Mouse (Mus musculus) kidney, postnatal 10 days (tissue): Measurements from ENCODE around the gene Drd3.

Experiments used
- DNase-seq: peaks from one replicate; pipeline ENCODE4 v3.0.0; 2021; ENCODE audit warnings: mixed read lengths

Drd3 gene

DNA sequence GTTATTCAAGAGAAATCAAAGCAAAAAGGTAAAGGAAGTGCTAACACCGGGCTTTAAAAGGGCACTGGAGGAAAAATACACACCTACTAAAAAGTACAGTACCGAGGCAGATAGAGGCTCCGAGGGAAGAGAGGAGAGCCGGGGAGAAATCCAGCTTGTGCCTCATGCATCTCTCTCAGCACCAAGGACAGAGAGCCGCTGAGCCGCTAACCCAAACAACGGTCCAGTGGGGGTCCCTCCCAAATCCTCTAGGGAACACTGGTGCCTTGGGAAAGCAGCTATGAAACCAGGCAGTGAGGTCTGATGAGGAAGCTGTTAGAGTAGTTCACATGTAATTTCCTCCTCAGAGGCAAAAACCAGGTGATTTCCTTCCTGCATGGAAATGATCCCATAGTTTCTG is at the start of gene Drd3:
Drd3 (plus strand) TSS at position 276 of the 400 bp plus-strand sequence.
- peak; percentile 46 for DNase-seq

- DNase-seq: no peak
Measured at GRCm38 (mm10) chr16:43708335-43709061, 45.3 kb upstream of the Drd3 start.

GRCm38 (mm10) chr16:43709062-43709413 is 44.8 kb upstream of the Drd3 start:
- no peak for DNase-seq

- DNase-seq: no peak
Measured at GRCm38 (mm10) chr16:43709432-43710133, 44.2 kb upstream of the Drd3 start.

- no peak for DNase-seq
Measured at GRCm38 (mm10) chr16:43710134-43710475, 43.7 kb upstream of the Drd3 start.

DNA sequence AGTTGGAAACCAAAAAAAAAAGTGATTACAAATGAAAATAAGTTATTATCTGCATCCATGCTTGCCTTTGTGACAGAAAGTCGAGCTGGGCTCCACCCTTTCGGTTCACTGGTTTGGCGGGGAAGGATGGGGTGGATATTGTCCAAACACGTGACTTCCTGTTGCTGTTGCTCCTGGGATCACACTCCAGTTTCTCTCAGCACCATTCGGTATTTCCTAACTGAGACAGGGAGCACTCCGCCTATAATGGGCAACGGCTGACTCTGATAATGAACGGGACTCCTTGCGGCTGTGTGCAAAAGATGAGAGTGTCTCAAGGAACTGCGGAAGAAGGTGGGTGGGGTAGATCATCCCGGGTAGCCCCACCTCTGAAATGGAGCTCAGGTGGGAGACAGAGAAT is 43.2 kb upstream of the Drd3 start:
- no peak for DNase-seq

- DNase-seq: no peak
Measured at GRCm38 (mm10) chr16:43711361-43711760, 42.5 kb upstream of the Drd3 start.

- DNase-seq: no peak
Measured at GRCm38 (mm10) chr16:43724444-43724843, 29.4 kb upstream of the Drd3 start.

- no peak for DNase-seq
Measured at GRCm38 (mm10) chr16:43729506-43730221, 24.2 kb upstream of the Drd3 start.

GRCm38 (mm10) chr16:43730281-43730680 is 23.5 kb upstream of the Drd3 start:
- no peak for DNase-seq

GRCm38 (mm10) chr16:43732496-43732895 is 21.3 kb upstream of the Drd3 start:
- DNase-seq: no peak

- DNase-seq: no peak
Measured at GRCm38 (mm10) chr16:43732900-43733299, 20.9 kb upstream of the Drd3 start.

GRCm38 (mm10) chr16:43737933-43738332 is 15.9 kb upstream of the Drd3 start:
- DNase-seq: no peak

DNA sequence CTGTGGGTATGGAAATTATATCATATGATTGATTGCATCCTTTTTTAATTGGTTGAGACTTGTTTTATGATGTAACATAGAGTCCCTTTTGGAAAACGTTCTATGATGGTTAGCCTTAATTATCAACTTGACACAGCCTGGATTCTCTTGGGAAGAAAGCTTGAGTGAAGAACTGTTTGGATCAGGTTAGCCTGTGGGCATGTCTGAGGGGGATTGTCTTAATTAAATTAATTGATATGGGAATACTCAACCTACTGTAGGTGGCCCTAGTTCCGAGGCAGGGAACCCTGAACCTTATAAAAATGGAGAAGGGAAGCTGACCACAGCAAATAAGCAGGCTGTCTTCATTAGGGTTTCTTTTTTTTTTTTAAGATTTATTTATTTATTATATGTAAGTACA is 12.9 kb upstream of the Drd3 start:
- no peak for DNase-seq

DNA sequence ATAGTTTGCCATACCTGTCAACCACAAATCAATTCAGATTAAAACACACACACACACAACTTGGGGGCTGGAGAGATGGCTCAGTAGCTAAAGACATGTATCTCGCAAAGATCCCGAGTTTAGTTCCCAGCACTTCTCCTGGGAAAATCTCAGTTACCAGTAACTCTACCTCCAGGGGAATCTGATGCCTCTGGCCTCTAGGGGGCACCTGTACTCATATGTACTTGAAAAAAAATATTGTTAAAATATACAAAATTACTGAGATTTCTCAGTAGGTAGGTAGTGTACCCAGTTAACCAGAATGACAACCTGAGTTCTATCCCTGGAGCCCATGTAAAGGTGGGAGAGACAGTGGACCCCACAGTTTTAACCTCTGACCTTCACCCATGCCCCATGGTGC is 5.4 kb upstream of the Drd3 start:
- DNase-seq: no peak

- no peak for DNase-seq
Measured at GRCm38 (mm10) chr16:43752900-43753299, 926 bp upstream of the Drd3 start.

- no peak for DNase-seq
Measured at GRCm38 (mm10) chr16:43772358-43772757, 18.5 kb downstream of the Drd3 start.

- no peak for DNase-seq
Measured at GRCm38 (mm10) chr16:43772766-43773165, 18.9 kb downstream of the Drd3 start.

DNA sequence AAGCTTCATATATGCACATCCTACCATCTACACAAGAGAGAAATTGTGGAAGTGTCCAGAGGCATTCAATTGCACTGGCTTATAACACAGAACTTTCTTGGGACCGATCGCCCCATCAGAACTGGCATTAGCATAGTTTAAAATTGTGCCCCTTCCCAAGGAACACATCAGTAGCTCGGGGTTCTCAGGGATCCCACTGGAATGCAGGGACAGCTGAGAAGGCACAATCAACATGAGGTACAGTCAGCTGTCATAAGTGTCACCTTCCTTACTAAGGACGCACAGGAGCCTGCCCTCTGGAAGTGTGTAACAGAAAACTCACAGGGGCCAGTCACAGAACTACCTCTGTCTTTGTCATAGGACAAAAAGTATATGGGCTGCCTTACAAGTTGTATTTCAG is 19.7 kb downstream of the Drd3 start:
- no peak for DNase-seq

GRCm38 (mm10) chr16:43776886-43777285 is 23.1 kb downstream of the Drd3 start:
- no peak for DNase-seq

DNA sequence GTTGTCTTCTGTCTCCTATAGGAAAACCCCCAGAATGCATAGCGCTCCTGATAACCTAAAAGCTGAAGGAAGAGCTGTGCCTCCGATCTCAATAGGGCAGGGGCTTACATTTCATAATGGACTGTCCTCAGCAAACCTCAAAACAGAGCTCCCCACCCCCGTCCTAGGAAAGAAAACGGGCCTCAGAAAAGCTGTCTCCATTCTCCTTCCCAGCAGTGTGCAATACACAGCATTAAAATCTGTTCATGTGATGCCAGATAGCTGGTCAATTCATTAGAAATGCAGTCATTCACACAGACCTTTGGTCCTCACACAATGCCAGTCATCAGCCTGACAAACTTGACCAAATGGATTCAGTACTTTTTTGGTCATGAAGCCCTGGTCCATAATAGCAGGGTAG is 45.7 kb downstream of the Drd3 start:
- DNase-seq: no peak

DNA sequence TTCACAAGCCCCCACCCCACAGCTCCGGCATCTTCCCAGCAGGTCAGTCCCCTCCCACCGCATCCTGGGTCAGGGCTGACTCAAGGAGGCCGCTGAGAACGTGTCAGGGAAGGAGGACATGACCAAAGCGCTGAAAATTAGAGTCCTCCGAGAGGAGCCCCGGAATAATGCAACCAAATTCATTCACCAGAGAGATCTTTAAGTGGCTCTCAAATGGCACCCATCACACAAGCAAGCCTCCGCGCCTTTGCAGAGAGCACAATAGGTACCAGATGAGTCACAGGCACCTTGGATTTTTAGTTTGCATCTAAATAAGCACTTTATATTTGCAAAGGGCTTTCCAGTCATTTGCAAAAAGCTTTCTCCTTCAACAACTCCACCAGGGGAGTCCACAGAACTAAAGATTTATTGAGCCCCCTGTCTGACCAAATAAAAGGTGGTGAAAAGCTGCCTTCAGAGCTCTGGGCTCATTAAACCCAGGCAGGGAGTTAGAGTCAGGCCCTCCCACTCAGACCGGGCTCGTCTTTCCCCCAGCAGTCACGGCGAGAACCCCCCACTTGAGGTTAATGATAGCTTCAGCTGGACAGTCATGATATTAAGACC is 46.4 kb downstream of the Drd3 start:
- DNase-seq: no peak

- no peak for DNase-seq
Measured at GRCm38 (mm10) chr16:43801137-43801536, 47.3 kb downstream of the Drd3 start.
